Mouse (Mus musculus) cerebellum, postnatal 14 days (tissue): ENCODE results near the gene Klhl21.

ENCODE experiments used
- DNase-seq, 2 experiments: peaks; one replicate each; pipeline ENCODE4 v3.0.0; 2021; ENCODE audit warnings: mixed read lengths in 2 of 2

Klhl21 gene

GRCm38 (mm10) chr4:152008622-152009075 lies at the start of gene Klhl21:
TSS of gene Klhl21 (plus strand) at chr4:152008803.
- DNase-seq: peak; percentile 90 to 94

GRCm38 (mm10) chr4:151959849-151960512 lies 48.6 kb upstream of the Klhl21 start:
- no peak for DNase-seq

DNA sequence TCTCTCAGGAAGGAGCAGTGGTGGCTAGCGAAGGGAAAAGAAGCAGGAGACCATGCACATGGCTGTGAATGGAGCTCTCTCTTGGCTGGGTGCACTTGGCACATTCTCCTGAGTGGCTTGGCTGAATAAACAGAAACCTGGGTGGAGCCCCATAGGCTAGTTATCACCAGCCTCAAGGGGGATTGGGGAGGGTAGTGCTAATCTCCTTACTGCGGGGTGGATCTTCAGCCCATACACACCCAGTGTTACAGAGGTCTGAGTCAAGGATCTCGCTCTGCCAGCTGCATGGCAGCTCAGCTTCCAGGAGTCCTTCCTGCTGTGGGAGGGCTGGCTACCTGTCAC lies 48.1 kb upstream of the Klhl21 start:
- DNase-seq: no peak

DNA sequence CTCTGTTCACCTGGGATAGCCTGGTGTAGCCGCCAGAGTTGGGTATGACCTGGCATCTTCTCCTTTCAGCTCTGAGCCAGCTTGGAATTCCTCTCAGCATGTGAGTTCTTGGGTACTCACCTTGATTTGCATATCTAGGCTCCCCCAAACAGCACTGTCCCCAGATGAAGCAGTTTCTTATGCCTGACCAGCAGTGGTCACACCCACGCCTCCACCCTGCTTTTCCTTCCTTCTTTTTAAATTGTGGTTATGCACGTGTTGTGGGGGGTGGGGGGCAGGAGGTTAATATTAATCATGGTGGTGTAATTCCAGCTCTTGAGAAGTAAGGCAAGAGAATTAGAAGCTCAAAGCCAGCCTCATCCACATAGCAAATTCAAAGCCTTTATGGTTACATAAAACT lies 45.8 kb upstream of the Klhl21 start:
- DNase-seq: no peak

DNA sequence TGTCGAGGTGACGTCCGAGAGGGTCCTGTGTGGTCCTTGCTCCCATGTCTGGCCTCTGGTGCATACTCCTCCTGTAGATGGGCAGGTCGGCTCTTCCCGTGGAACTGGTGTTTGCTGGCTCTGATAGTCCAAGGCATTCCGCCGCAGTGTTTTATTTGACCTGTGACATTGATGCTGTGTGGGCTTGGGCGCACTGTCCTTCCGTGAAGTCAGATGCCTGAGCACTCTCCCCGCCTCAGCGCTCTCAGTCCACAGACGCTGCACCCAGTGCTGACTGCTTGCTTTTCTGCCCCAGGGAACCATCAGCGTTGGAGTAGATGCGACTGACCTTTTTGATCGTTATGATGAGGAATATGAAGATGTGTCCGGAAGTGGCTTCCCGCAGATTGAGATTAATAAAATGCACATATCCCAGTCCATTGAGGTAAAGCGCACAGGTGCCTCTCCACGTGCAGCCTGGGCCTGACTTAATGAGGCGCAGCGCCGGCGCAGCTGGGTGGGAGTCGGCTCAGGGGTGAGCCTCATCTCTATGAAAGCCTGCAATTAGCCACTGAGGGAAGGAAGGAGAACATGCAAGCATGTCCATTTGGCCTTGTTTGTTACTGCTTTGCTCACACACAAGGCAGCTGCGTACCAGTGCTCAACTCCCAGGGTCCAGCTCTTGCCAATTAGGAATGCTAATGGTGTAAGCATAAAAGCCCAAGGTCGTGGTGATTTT lies 40.2 kb upstream of the Klhl21 start:
- DNase-seq: no peak

DNA sequence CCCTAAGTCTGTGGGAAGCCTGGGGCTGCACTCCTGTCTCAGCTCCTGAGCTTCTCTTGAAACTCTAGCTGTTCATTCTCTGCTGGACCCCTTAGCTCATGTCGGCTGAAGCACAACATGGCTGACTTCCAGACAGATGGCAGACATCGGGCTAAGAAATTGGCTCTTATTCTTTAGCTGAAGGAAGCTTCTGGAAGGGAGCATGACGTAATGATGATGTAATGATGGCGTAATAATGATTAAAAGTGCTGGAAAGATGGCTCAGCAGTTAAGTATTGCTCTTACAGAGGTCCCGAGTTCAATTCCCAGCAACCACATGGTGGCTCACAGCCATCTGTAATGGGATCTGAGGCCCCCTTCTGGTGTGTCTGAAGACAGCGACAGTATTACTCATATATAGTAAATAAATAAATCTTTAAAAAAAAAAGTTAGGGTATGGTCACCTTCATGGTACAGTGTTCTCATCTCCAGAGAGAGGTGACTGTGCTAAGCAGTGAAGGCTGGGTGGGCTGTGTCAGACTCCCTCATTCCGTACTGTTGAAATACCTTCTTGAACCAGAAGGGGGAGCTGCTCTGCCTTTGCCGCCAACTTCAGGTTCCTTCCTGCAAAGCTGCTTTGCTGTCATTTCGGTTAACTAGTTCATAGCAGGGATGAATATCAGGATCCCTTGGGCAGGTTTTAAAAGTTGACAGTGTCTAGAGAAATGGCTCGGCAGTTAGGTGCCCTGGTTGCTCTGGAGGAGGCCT lies 36.2 kb upstream of the Klhl21 start:
- peak; percentile 62 to 77 for DNase-seq

GRCm38 (mm10) chr4:151975441-151975840 lies 33.2 kb upstream of the Klhl21 start:
- peak; percentile 39 to 78 for DNase-seq

DNA sequence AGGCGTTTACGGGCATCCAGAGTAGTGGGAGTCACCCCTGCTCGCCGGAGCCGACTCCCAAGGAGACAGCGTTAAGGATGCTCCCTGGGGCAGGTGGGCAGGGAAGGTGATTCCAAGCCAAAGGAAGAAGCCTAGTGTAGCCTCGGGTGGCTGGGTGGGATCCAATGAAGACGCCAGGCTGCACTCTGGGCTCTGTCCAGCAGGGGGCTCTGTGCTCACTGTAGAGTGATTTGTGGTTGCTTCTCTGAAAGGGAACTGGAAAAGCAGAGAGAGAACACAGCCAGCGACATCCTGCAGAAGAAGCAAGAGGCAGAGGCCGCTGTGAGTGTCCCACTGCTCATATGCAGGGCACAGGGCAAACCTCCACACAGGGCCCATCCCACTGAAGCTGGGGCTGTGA lies 30.9 kb upstream of the Klhl21 start:
- peak; percentile 93 to 97 for DNase-seq

- peak in 1 of 2 experiments; percentile 35 for DNase-seq
These were observed 27.9 kb upstream of the Klhl21 start for GRCm38 (mm10) chr4:151980699-151981098.

- peak; percentile 90 for DNase-seq
These were observed 27.2 kb upstream of the Klhl21 start for GRCm38 (mm10) chr4:151981363-151981762.

DNA sequence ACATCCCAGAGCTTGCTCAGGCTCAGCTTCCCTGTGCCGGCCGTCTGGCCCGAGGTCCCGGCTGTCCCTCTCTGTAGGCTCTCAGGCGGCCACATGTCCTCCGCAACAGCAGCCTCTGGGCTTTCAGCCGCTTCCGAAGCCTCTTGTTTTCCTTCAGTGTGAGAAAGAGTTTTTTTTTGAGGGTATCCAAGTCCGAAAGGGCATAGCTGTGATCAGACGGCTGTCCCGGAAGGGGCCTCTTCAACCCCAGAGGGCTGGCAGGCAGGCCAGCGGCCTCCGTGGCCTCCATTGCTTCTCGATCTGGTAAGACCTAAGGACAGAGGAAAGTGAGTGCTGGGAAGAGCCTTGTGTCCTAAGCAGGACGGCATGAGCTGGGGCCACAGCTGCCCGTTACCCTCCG lies 25.6 kb upstream of the Klhl21 start:
- no peak for DNase-seq

DNA sequence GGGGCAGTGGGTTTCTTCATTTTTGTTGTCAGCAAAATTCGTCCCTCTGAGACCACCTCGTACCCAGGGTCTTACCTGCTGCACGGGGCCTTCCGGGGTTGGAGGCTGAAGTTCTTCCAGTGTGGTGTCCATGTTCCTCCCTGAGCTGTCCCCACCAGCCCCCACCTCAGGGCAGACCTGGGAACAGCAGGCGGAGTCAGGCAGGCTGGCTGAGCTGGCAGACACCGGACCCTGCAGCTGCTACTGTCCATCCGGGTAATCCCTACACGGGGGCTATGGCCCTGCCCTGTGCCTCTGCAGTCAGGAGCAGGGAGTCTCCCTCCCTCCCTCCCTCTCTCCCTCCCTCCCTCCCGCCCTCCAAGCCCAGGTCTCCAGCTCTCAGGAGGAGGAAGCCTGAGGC lies 25.0 kb upstream of the Klhl21 start:
- DNase-seq: peak in 1 of 2 experiments; percentile 57

DNA sequence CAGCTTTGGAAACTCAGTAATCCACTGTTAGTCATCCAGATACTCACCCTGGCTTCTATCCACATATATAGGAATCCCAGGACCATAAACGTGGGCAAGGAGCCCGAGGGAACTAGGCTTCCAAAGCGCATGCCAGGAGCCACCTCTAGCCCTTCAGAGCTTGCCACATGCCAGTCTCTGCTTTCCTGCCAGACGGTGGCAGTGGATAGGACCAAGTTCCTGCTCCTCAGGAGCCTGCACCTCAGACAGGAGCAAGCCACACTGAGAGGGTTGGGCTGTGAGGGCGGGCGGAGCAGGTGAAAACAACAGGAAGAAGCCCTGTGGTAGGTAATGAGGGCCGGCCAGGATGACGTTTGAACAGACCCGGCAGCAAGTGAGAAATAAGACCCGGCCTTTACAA lies 22.7 kb upstream of the Klhl21 start:
- peak; percentile 62 to 70 for DNase-seq

DNA sequence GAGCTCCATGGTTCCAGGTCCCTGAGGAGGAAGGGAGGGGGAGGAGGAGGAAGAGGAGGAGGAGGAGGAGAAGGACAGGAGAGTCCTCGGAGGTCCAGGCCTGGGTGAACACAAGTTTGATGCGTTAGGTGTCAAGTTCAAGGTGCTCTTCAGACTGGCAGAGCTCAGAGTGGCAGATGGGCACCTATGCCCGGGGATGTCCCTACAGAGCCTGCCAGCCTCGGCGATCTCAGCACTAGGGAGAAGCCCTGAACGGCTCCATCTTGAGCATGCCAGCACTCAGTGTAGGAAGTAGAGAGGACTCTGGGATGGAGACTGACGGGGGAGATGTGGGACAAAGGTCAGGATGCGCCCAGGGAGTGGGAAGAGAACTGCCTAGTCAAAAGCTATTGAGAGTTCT lies 22.0 kb upstream of the Klhl21 start:
- DNase-seq: no peak

DNA sequence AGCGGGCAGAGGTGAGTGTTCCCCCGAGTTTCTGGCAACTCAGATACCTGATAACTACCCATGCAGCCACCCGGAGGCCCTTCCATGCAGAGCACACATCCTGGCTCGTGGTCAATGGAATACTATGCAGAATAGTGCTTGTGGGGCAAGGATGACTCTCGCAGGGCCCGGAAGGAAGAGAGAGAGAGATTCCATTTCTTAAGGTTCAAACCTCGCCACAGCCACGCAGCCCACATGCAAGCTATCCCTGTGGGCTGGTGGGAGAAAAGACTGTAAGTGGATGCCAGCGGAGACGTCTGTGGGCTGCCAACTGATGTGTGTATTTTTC lies 20.6 kb upstream of the Klhl21 start:
- no peak for DNase-seq

- DNase-seq: peak; percentile 86 to 90
These were observed 20.1 kb upstream of the Klhl21 start, which contains the start of gene Thap3 for GRCm38 (mm10) chr4:151988342-151989109. TSS of gene Thap3 (minus strand) at chr4:151988997.

DNA sequence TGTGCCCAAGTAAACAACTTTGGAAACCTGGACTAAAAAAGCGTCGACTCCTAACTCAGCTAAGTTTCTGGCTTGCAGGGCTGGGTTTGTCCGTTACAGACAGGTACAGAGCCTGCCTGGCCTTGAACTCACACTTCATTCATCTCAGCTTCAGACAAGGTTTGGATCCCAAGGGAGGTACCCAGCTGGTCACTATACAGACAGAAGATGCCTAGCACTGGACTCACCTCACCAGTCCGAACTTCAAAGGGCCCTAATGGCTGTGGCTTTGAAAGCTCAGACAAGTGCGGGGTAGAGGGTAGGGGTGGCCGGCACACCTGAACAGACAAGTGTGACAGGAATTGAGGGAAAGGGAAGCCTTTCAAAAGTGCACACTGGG lies 19.5 kb upstream of the Klhl21 start:
- DNase-seq: no peak

- DNase-seq: no peak
These were observed 16.5 kb upstream of the Klhl21 start for GRCm38 (mm10) chr4:151992091-151992490.

DNA sequence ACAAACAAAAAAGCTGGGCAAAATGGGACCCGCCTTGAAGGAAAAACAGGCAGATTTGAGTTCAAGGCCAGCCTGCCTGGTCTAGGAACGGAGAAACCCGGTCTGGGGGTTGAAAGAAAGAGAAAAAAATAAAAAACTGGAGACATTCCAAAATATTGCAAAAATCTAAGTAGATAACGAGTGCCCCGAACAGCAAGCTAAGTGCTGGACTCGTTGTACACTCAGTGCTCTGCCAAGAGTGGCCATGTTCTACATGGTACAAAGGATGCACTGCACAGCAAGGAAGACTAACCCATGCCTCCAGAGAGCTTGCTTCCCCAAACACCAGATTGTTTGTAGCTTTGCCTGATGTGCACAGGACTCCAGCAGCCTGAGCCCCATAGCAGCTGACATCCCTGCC lies 15.6 kb upstream of the Klhl21 start:
- no peak for DNase-seq

GRCm38 (mm10) chr4:151994228-151995171 lies 14.1 kb upstream of the Klhl21 start:
- DNase-seq: peak; percentile 50 to 60

DNA sequence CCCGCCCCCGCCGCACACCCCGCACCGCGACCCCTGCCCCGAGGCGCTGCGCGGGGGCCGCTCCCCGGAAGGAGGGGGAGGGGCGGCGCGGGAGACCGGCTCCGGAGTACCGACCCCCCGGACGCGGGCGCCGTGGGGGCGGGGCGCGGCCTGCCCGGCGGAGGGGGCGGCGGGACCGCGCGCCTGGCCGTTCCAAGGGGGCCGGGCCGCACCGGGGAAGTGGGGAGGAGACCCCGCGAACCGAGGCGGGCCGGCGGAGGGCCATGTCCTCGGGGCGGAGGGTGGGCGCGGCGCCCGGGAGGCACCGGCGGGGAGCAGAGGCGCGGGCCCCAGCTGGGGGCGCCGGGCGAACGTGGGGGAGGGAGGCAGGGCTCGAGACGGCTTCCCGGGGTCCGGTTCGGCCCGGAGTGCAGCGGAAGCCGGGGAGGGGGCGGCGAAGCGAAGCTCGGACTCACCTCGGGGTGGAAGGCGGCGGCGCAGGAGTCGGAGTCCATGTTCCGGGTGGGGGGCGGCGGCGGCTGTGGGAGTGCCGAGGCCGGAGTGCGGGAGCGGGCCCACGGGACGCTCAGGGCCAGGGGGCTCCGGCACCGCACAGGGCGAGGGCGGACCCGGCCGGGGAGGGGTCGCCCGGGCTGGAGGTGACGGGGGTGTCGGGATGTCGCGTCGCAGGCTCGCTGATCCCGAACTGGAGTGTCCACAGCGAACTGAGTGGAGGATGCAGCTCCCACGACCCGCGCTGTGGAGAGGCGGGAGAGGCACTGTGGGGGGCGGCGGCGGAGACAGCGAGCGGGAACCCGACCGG lies 13.0 kb upstream of the Klhl21 start:
- peak; percentile 44 to 69 for DNase-seq
